Mouse (Mus musculus) cortical plate, adult 2 months (tissue): ENCODE data around the gene Dcun1d2. TPM values are rescaled to one million over a fixed set of nuclear protein-coding genes. Genes with fewer than 3 reads are reported as not detected.

Experiments used
- H3K27ac ChIP-seq: fragments of 200-500 bp; 2 replicates; pipeline ENCODE4 v1.5.1; 2012; ENCODE audit warnings: low read length, control low read depth, inconsistent platforms; ENCODE audit not compliant: insufficient read depth
- H3K4me1 ChIP-seq: fragments of 200-500 bp; 2 replicates; pipeline ENCODE4 v1.6.1; 2011; ENCODE audit warnings: low read length; ENCODE audit not compliant: control insufficient read depth, insufficient read depth
- H3K4me3 ChIP-seq: fragments of 200-500 bp; 2 replicates; pipeline ENCODE4 v1.5.1; 2011; ENCODE audit warnings: mild to moderate bottlenecking, low read length, control low read depth; ENCODE audit not compliant: insufficient read depth
- CTCF ChIP-seq: fragments of 200-500 bp; IDR thresholded peaks from 2 replicates; pipeline ENCODE4 v1.5.1; 2011; ENCODE audit warnings: mild to moderate bottlenecking, control low read depth, low read length; ENCODE audit not compliant: insufficient read depth; ENCODE audit errors: extremely low read depth
- POLR2A ChIP-seq: fragments of 200-500 bp; IDR thresholded peaks from 2 replicates; pipeline ENCODE4 v1.6.1; 2011; ENCODE audit warnings: mild to moderate bottlenecking, low read length, control low read depth; ENCODE audit not compliant: insufficient read depth; ENCODE audit errors: extremely low read depth
- polyA plus RNA-seq: library from polyadenylated mRNA; depleted of rRNA; stranded (reverse); fragments of >200 nt; gene quantifications from 2 replicates; pipeline ENCODE4 v1.2.3, GENCODE M21; 2012

The Dcun1d2 gene
- polyA plus RNA-seq, 1 experiment = 56.4 TPM

DNA sequence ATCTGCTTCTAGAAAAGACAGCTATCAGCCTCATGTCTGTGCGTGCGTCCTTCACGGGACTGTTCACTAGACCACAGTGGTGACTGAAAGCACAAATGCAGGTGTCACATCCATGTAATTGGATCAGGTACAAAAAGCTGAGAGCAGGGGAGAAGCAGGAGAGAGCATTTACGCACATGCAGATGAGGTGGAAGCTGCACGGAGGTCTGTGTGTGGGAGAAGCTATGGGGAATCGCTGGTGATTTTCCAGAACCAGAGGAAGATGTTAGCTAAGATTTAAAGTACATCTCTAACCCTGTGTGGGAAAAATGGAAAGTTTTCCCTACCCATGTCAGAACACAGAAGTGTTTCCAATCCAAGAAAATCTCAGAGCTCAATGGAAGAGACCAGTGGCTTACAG is 17.5 kb upstream of the Dcun1d2 start:
- H3K27ac ChIP-seq = 0 out of 2 replicates have a peak overlapping the region, but pooled peaks have one; percentile 0

DNA sequence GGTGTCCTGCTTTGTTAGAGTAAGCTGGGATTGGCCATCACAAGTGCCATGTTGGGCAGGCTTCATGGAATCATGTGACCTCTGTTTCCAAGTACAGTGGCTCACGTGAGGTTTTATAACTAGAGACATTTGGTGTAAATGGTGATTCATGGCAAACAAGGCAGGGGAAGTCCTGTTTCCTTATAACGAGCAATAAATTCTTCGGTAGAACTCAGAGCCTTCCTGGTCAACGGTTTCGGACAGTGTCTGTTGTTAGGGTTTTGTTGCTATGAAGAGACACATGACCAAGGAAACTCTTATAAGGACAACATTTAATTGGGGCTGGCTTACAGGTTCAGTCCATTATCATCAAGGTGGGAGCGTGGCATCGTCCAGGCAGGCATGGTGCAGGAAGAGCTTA is 13.1 kb upstream of the Dcun1d2 start:
- Histone ChIP-seq H3K4me1 (peaks cover 2% of the 10 kb centered on the region; the same call in 1 of the 2 replicates), H3K4me3 (no peak overlapping the region), H3K27ac (no peak overlapping the region)
- TF ChIP-seq POLR2A (no peak), CTCF (no peak)

More for the DNA sequence above, 17.5 kb upstream of the Dcun1d2 start:
- TF ChIP-seq POLR2A = no peak
- TF ChIP-seq CTCF = no peak
- H3K4me3 ChIP-seq = no peak overlapping the region
- H3K4me1 ChIP-seq = peaks cover 2% of the 10 kb centered on the region; the same call in 1 of the 2 replicates

DNA sequence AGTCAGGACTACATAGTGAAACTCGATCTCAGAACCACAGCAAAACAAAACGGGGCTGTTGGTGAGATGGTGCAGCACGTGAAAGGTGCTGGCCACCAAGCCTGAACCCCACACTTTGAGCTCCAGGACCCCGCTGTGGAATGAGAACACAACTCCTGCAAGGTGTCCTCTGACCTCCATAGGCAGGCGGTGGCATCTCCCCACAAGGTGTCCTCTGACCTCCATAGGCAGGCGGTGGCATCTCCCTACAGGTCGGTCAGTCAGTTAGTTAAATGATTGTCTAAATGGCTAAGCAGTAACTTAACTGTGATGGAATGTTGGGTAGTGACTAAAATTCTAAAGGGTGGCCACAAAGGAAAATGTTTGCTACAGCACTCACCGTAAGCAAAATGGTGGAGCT is 11.6 kb upstream of the Dcun1d2 start:
- Histone ChIP-seq H3K27ac (no peak overlapping the region), H3K4me1 (no peaks in the 10 kb centered on the region), H3K4me3 (no peak overlapping the region)
- TF ChIP-seq POLR2A (no peak), CTCF (no peak)

DNA sequence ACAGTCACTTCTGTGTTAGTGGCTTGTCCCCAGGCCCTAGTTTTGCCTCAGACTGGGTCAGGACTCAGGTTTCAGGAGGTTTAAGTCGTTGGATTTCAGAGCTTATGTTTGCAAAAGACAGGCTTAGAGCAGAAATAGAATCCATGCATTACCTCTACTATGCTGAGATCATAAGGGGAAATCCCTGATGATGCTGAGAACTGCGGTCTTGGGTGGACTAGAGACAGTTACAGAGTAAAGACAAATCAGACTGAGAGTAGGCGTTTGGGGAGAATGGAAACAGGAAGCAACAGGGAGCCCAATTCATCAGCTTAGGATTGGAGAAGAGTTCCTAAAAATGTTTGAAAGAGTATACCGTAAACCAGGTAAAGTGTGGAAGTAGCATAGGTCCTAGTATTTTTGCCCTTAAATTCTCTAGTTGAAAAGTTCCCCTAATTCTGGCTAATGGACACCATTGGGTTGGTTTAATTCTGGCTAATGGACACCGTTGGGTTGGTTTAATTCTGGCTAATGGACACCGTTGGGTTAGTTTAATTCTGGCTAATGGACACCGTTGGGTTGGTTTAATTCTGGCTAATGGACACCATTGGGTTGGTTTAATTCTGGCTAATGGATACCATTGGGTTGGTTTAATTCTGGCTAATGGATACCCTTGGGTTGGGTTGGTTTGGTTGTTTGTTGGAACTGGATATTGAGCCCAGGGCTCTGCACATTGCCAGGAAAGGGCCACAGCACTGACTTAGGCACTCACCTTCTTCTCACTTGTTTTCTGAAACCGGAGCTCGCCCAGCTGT is 5.9 kb upstream of the Dcun1d2 start:
- no peak overlapping the region for H3K4me3 ChIP-seq
- H3K4me1 ChIP-seq = no peaks in the 10 kb centered on the region
- no peak overlapping the region for H3K27ac ChIP-seq
- TF ChIP-seq CTCF (no peak), POLR2A (no peak)

DNA sequence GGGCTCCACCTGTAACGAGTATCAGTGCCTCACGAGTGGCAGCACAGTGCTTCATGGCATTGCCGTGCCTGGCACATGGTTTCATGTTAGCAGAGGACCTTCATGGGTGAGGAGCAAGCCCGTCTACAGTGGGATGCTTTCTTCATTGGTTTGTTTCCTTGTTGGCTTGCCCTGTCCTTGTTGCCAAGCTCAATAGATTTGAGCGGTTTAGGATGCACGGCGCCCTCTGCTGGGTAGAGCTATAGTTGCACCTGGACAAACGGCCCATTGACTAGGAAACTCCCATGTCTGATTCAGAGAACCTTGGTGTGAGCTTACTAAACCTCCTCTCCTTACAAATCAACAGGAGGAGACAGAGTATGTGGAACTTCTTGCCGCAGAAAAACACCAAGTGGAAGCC is 4.4 kb upstream of the Dcun1d2 start:
- no peaks in the 10 kb centered on the region for H3K4me1 ChIP-seq
- H3K27ac ChIP-seq = no peak overlapping the region
- peak; percentile 84 for TF ChIP-seq CTCF
- no peak for TF ChIP-seq POLR2A

DNA sequence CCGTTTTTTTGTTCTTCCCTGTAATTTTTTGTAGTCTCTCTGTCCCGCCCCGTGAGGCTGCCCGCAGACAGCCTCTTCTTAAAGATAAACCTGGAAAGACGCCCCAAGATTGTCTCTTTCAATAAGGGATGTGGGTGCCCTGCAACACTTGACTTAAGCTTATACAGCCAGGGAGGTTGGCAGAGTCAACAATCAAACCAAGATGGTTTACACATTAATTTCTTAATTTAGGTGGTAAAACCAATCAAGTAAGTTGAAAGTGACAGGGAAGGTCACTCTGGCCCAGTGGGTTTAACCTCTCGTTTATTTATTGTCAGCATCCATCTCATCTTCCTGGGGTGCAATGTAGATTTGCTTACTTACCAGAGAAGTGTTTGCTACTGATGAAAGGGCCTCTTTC is 715 bp upstream of the Dcun1d2 start:
- TF ChIP-seq POLR2A (no peak), CTCF (no peak)
- Histone ChIP-seq H3K4me3 (peak overlapping the region; percentile 76), H3K27ac (no peak overlapping the region), H3K4me1 (peaks cover 2% of the 10 kb centered on the region; the same call in 1 of the 2 replicates)

More for the DNA sequence above, 4.4 kb upstream of the Dcun1d2 start:
- no peak overlapping the region for H3K4me3 ChIP-seq

DNA sequence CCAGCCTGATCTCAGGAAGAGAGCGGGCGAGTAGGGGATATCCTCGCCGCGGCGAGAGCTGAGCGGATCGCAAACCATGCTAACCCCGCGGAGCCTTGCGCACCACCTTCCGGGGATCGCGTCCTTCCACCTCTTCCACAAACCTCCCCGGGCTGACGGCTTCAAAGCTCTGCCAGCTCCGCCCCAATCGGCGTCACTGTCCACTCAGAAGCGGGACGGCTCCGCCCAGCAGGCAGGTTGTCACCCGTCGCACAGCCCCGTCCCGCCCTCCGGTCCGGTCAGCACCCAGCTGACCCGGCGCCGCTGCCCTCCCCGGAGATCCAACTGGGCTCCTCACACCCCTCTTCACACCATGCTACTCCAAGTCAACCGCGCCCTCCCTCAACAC is 633 bp downstream of the Dcun1d2 start:
- Histone ChIP-seq H3K27ac (peak overlapping the region; percentile 99), H3K4me1 (peaks cover 2% of the 10 kb centered on the region; the same call in 1 of the 2 replicates), H3K4me3 (peak overlapping the region; percentile 76)
- TF ChIP-seq CTCF = no peak
- peak; percentile 67 for TF ChIP-seq POLR2A

DNA sequence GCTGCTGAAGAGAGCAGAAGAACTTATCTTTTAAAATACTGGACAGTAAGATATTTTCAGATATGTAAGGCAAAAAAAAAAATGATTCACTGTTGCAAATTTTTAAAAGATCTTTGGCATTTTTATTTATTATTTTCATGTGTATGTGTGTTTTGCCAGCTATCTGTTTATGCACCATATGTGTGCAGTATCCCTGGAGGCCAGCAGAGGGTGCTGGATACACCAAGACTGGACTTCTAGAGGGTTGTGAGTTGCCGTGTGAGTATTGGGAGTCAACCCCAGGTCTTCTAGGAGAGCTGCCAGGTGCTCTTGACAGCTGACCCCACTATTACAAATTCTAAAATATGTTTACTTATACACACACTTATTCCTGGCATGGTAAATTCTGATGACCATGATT is 4.7 kb downstream of the Dcun1d2 start:
- Histone ChIP-seq H3K4me3 (no peak overlapping the region), H3K4me1 (peaks cover 2% of the 10 kb centered on the region; the same call in 1 of the 2 replicates), H3K27ac (no peak overlapping the region)
- no peak for TF ChIP-seq POLR2A
- no peak for TF ChIP-seq CTCF

DNA sequence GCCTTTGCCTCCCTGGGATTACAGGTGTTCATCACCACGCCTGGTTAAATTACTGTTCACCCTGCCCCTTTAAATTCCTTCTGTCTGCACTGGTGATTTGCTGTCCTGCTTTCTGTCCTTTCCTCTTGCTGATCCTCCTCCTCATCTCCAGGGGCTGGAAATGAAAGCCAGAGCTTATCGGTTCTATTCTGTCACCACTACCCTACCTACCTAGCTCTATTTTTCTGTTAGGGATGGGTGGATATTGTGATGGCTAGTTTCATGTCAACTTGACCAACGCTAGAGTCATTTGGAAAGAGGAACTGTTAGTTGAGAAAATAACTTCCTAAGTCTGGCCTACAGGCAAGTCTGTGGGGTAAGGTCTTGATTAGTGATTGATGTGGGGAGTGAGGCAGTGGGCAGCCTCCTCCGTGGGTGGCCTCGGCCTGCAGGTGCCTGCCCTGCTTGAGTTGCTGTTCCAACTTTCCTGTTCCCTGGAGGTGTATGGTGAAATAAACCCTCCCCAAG is 10.9 kb downstream of the Dcun1d2 start:
- Histone ChIP-seq H3K4me1 (no peaks in the 10 kb centered on the region), H3K4me3 (no peak overlapping the region), H3K27ac (no peak overlapping the region)
- no peak for TF ChIP-seq CTCF
- TF ChIP-seq POLR2A = no peak

DNA sequence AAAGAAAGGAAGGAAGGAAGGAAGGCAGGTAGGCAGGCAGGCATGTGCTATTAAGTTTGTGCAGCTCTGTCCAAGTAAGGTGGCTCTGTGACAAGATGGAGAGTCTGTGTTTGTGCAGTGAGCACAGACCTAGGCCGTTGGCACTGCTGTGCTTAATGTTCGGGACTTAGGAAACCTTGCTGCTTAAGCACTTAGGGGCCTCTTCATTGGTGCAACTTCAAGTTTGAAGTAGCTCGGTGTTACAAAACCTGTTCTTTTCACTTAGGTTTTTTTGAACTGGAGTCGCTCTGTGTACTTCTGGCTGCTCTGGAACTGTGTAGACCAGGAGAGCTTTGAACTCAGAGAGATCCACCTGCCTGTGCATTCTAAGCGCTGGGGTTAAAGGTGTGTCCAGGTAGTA is 15.1 kb downstream of the Dcun1d2 start:
- no peak overlapping the region for H3K4me3 ChIP-seq
- no peaks in the 10 kb centered on the region for H3K4me1 ChIP-seq
- no peak for TF ChIP-seq POLR2A
- TF ChIP-seq CTCF = no peak
- H3K27ac ChIP-seq = no peak overlapping the region
